Mouse (Mus musculus) adrenal gland, postnatal 14 days (tissue): ENCODE data around the gene March11. TPM values are rescaled to one million over a fixed set of nuclear protein-coding genes. Genes with fewer than 3 reads are reported as not detected.
A peak's percentile ranks its signal among the peaks of the same experiment; 100 is the strongest.

Experiments
- DNase-seq: peaks from one replicate; pipeline ENCODE4 v3.0.0; 2021; ENCODE audit warnings: mixed read lengths
- long read RNA-seq, 2 experiments: library from polyadenylated mRNA; stranded (forward); transcript quantifications; one replicate each; pipeline ENCODE4 v2.0.0; 2021
- total RNA-seq: library from RNA; stranded (reverse); gene quantifications from 2 replicates; pipeline ENCODE4 v1.2.3, GENCODE M21; 2021

Gene March11
- 1.1 and 1.2 TPM in 2 replicates for total RNA-seq
- long read RNA-seq, experiment 1, partial matches to known transcripts: 0 of 1 reads
- long read RNA-seq, experiment 1, other reads (novel, unspliced or antisense): 0 of 1 reads
- long read RNA-seq, experiment 2: 0 reads

DNA sequence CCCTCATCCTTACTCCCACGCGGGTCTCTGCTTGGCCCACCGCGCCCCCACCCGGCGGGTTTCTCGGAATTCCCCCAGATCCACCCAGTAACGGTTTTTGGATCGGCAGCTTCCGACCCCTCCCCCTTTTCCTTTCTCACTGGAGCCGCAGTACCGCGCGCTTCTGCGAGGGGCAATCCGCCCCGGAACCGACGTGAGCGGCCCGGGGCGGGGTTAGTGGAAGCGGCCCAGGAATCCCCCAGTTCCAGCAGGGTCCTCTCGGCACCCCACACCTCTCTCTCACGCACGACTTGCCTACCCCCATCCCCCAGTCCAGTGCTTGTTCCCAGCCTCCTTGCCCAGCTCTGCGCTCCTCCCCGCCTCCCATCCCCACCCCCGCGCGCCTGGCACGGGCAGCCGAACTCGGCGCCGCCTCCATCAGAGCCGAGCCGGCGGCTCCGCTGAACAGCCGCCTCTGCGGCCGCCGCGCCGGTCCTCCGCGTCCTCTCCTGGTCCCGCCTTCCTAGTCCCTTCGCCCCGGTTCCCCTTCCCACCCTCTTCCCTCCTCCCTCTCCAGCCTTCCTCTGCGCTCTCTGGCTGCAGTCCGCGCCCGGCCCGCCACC, at the start of gene March11:
March11 (plus strand) TSS at position 420 of the 602 bp plus-strand sequence.
- peak; percentile 52 for DNase-seq

DNA sequence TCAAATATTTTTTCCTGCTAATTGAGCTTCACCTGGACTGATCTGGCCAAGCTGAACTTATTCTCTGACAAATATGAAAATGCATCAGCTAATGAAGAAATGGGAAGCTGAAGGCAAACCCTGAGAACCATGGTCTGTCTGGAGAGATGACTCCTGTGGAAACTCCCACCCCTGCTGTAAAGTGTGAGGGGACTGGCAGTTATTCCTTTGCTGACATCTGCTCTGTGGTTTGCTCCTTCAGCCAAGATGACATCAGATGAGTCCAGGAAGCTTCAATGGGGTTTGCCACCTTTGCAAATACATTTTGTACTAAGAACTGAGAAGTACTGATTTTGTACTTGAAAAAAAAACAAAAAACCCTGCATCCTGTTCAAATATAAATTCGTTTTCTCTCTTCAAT, 46.5 kb upstream of the March11 start:
- no peak for DNase-seq

DNA sequence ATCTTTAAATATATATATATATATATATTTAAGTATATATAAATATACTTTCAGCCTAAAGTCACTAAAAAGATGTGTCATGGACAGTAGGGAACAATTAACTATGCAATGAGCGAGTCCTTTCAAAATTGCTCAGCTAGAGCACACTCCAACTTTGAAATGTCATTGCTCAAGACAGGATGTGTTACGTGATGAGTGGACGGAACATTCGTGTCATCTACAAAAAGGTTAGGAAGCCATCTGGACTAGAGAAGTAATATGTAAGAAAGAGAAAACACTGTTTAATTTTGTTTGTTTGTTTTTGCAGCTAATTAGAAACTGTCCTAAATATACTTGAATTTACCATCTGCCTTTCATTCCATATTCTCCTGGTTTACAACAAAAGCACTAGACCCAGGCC, 39.3 kb upstream of the March11 start:
- no peak for DNase-seq

DNA sequence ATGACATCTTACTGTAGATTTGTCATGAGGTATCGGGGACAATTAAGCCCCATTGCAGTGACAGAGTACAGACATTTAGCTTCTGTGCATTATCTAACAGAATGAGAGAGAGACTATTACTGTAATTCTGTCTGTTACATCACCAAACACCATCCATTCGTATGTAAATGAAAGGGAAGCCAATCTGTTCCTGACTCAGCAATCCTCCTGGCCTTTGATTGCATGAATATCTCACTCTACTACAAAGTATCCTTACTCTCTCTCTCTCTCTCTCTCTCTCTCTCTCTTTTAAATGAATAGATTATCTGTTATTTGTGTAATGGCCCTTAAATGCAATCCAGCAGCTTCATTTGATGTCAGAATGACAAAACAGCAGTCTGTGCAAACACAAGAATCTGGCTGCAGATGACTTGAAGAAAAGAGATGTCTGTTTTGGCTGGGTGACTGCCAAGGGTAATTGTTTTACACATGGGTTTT, 32.8 kb upstream of the March11 start:
- no peak for DNase-seq

DNA sequence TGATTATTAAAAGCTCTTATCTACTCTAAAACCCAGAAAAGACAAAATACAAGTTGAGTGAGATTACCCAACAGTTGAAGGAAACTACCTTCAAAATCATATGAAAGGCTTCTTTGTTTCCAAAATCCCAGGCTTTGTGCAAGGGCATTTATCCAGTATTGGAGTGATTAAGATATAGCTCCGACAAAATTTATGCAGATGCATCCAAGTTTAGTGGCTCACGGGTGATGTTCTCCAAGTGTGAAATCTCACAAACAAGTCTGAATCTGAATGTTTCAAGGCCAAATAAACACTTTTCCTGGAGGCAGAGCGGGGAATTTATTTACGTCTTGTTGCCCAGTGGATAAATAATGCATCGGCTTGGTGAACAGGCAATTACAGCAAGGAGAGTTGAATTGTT, 32.2 kb upstream of the March11 start:
- DNase-seq: no peak

DNA sequence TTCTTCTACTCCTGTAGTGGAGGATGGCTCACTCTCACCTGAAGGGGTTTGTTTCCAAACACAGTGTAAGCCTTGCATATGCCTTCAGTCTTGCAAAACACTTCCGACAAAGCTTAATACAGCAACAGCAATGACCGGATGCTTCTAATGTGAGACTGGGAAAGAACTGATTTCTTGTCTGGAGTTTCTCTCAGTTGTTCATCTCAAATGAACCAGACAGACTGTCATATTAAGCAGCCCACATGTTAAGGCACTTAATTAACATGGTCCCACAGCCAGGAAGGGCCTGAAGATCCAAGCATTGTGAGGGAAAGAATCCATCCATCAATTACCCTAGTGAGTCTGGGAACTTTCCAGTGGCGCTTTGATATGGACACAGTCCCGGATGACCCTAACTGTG, 17.0 kb upstream of the March11 start:
- DNase-seq: no peak

DNA sequence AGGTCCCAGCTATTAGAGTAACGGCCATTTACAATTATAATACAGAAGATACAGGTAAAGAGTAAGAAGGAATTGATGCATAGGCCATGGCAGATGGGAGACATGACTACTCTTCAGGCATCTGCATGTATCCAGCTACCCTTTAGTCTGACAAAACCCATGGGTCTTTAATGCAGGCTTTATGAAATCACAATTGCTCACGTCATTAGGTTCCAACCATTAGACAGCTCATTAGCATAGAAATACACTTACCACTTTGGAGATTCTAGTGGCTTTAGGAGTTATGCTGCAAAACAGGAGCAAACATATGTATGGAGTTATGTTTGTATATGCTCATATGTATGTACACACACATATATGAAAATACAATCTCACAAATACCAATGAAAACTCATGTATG, 16.0 kb upstream of the March11 start:
- DNase-seq: no peak

DNA sequence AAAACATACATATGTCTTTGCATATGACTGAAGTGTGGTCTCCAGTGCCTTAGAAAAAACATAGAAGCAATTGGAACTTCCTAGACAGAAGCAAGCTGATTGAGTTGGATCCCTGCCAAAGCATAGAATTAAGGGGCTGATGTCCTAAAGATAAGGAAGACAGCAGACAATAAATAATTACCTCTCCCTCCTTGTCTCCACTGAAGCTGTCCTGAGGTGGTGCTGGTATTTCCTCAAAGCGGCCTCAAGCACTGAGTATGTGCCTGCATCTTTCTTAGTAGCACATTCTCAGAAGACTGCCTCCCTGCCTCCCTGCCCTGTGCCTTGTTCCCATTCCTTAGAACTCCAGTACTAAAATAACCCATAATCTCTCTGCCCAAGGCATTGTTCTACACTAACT, 15.6 kb upstream of the March11 start:
- no peak for DNase-seq

DNA sequence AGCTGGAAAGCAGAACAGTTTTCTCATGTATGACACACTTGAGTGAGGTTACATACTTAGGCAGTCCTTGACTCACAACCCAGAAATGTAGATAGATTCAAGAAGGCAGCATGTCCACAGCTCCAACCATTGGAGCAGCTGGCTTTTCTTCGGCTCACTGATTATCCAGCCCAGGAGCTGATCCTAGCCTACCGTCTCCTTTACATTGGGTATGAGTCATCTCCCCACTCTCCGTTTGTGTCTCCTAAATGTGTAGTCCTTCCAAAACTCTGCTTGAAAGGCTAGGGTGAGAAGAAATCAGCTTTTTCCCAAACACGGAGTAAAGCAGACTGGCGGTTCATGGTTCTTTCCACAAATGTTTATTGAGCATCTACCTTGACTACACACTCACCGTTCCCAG, 10.2 kb upstream of the March11 start:
- DNase-seq: no peak

DNA sequence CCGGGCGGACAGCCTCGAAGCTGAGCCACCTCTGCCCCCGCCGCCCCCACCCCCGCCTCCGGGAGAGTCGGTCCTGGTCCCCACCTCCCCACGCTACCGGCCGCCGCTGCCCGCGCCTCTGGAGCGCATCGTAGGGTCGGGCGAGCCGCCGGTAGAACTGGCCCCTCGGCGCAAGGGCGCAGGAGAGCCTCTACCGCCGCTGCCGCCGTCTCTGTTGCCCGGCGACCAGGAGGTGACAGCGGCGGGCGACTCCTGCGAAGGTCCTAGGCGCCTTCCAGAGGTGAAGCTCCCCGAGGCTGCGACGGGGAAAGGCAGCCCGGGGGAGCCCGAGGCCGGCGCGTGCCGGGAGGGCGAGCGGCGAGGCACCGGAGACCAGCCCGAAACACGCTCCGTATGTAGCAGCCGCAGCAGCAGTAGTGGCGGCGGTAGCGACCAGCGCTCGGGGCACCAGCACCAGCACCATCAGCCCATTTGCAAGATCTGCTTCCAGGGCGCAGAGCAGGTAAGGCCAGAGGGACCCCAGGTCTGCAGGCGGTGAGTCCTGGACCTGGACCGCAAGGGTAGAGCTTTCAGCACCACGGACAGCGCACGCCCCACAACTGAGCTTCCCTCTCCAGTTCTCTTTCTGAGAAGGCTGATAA, 563 bp downstream of the March11 start:
- DNase-seq: peak; percentile 86

DNA sequence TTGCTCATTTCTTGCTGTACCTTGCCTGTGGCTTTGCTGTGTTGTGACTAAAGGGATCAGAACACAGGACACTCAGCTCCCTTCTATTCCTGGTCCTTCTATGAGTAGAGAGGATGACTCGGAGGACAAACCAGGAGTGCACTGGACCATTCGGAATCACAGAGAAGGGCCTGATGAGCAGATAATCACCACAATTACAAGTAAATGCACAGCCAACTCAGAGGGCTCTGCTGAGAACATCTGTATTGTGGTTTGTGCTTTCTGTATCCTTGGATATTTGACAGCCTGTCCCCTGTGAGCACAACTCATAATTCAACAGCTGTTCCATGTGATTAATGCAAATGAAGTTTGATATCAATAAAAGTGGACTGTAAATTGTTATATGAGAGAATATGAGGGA, 11.0 kb downstream of the March11 start:
- DNase-seq: no peak

DNA sequence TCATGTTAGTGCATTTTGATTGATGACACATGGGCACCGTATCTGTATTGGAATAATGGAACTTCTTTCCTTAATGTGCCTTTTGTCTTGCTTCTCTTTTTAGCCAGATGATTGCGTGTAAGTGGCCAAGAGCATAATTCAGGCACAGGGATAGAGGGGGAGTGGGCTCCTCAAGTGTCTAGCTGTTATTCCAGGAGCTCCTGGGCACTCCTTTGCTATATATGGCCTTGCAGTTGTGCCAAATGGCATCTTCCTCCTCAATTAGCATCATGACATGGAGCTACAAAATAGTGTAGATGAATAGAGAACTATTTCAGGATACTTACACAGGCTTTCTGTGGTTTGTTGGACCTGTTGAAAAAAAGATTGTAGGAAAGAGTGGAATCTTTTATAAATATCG, 11.6 kb downstream of the March11 start:
- DNase-seq: no peak

DNA sequence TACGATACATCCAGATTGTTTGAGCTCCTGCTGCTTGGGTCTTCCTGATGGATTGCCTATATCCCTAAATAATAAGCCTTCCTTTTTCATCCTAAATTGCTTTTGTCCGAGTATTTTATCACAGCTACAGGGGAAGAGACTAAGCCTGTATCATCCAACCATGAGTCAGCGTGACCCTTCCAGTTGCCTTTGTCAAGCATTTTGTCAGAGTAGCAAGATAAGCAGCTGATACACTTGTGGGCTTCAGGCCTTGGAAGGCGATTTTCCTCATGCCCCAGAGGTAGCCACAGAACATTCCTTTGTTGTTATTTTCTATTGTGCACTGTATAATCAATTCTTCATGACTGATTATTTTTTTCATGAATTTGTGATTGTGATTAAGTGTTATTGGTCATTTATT, 14.0 kb downstream of the March11 start:
- no peak for DNase-seq

DNA sequence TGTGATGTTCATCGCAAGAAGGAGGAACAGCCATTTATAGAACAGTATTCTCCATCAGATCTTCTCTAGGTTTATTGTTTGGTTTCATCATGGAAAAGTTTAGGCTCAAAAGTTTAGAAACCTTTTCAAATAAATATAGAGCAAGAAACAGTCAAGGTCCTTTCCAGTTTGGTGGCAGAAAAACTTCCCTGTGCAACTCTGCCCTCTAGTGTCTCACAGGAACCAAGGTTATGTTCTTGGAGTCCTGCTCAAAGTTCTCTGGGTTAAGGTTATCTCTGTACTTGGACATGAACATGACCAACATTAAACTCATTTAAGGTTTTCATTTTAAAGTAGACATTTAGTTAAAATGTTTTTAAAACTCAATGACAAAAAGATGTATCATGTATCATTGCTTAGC, 18.3 kb downstream of the March11 start:
- peak; percentile 31 for DNase-seq

DNA sequence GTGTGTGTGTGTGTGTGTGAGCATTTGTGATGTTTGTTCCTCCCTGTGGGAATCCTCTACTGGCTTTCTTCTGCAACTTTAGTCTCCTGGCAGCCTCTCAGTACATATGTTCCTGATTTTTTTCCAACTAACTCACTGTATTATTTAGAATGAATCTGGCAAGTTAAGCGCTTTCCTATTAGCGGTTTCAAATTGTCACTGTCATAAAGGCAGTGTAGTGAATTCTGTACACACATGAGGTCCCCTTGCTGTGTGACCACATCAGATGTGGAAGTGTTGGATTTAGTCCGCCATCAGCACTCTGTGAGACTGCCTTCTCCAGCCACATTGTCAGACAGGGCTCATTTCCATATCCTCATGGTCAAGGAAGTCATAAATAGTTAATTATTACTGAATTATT, 26.9 kb downstream of the March11 start:
- DNase-seq: no peak

DNA sequence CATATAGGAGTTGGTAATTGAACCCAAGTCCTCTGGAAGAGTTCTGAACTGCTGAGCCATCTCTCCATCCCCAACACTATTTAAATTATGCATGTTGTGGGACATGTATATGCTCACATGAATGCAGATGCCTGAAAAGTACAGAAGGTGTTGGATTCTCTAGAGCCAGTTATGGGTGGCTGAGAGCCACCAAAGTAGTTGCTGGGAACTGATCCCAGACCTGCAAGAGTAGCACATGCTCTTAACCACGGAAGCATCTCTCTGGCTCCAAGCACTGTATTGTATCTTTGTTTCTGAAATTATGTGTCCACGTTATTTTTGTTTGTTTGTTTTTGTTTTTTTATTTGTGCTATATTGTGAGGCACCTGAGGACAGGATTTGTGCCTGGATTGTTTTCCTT, 28.9 kb downstream of the March11 start:
- no peak for DNase-seq

DNA sequence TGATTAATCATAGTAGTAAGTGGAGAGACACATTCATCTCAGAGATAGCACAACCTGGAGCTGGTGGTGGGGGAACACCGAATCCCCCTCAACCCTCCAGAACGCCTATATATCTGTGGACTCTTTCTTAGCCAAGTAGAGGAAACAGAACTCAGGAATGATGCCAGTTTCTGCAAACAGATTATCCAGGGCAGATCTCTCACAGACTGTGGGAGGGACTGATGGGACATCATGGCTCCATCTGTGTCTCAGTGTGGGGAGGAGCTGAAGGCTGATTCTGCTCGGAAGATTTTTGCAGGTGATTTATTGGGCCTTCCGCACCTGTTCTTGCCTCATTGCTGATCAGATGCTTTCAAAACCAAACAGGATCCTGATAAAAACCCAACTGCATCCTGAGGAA, 29.5 kb downstream of the March11 start:
- no peak for DNase-seq

DNA sequence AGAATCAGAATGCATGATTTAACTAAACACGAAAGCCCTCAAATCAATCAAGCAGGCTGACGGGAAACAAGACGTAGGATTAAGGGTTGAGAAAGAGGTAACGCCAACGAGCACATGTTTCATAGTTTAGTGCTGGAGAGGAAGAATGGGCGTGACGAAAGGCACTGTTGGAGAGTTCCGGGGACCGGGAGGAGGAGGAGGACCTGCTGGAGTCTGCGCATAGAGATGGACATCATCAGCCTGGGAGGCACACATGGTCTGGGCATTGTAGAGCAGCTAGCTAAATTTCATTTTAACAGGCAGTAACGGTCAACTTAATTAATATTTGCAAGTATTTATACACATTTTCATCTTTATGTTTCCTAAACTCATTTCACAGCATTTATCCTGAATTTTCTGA, 31.6 kb downstream of the March11 start:
- DNase-seq: no peak

DNA sequence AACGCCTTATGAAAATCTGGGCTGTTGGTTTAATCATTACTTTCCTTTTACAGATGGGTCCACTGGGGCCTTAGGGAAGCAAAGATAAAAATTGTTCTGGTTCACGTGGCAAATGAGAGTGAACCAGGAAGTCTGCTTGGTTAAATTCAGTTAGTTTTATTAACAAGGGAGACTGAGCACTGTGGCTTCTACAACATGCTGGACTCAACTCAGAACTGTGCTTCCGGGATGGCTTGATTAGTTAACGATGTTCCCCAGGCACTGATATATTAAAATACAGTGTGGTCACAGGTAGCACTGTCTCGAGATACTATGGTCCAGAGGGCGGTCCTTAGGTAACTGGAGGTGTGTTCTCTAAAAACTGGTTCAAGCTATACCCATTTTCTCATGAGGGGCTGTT, 32.1 kb downstream of the March11 start:
- no peak for DNase-seq

DNA sequence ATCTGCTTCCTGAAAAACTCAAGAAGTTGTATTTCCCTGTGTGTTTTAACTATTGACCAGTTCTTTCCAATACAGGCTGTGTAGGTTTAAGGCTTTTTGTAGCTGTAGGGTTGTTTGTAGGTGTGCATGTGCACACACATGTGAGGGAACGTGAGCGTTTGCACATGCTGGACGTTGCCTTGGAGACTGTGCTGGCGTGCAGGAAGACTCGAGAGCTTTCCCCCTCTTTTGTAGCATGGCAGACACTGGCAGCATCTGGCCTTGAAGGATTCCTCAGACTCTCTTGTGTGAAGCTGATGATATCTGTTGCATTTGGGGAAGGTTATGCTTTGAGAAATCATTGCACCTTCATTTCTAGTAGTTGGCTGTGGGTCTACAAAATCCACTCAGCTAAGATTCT, 35.5 kb downstream of the March11 start:
- no peak for DNase-seq

DNA sequence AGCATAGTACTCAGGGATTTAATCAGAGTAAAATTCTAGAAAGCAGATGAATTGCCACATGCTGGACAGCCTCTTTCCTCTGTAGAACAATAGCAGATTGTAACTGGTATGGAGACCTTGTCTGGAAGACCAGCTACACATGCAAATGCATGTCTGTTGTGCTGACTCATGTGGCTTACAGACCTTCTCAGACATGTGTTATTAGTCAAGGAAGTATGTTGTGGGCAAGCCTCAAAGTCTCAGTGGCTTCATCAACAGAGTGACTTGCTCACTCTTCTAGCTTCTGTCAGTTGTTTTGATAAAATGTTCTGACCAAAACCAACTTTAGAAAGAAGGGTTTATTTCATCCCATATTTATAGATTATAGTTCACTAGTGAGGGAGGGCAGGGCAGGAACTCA, 44.8 kb downstream of the March11 start:
- no peak for DNase-seq

DNA sequence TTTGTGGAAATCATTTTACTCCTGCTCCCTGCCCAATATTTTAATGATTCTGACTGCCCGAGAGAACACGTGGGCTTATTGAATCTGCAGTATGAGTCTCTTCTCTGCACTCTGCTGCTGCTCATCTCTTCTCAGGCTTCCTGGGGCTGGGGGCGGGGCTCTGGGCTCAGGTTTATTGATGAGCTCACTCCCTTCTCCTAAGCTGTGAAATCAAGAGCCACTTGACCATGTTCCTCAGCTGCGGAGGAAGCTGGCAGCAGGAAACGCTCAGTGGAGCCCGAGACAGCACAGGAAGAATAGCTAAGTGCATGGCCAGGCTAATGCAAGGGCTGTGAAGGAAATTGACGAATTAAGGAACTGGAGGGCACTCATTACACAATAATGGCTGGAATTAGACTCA, 56.5 kb downstream of the March11 start:
- peak; percentile 27 for DNase-seq

DNA sequence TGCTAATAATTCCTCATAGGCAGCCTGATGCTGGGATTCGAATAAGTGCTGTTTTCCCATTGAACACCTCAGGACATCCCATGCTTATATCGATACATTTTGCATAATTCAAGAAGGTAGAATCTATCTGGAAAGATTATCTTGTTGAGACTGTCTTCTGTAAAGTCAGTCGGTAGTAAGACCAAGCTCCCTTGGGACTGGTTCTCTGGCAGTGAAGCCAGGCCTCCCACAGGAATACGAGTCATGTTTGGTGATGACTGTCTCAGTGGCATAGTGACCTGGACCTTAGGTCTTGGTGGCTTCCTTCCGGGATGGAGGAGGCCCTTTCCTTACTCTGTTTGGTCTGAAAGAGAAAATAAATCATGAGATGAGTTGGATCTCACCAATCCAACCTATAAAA, 57.7 kb downstream of the March11 start:
- DNase-seq: peak; percentile 23

DNA sequence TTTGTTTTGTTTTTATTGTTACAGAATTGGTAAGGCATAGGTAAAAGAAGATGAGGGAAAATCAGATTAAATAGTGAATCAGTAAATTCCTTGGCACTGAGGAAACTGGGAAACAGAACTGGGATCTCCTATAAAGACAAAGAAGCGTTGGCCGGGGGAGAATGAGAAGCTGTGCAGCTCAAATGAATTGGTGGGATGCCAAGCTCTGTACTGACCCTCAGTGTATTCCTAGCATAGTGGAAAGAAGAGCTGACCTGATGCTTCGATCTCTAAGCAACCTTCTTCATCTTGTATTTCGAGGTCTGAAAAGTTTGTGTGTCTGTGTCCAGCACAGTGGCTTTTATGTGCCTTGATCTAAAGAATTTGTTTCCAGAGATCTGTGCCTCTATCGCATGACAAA, 64.9 kb downstream of the March11 start:
- DNase-seq: no peak
